Mouse (Mus musculus) embryonic facial prominence, embryonic 10.5 days (tissue): ENCODE measurements around the gene Vmn2r100. TPM values are rescaled to one million over a fixed set of nuclear protein-coding genes. Genes with fewer than 3 reads are reported as not detected.

Source experiments
- DNase-seq: peaks from one replicate; pipeline ENCODE4 v3.0.0-alpha.2; 2017; ENCODE audit warnings: low spot score
- H3K27ac ChIP-seq: fragments of 300-500 bp; sonication (generic); replicated peaks from 2 replicates; pipeline ENCODE4 v1.5.1; 2016; ENCODE audit warnings: mild to moderate bottlenecking
- H3K27me3 ChIP-seq: fragments of 300-500 bp; sonication (generic); replicated peaks from 2 replicates; pipeline ENCODE4 v1.6.1; 2016; ENCODE audit warnings: low read depth, mild to moderate bottlenecking; ENCODE audit not compliant: poor library complexity, severe bottlenecking
- H3K36me3 ChIP-seq: fragments of 300-500 bp; sonication (generic); replicated peaks from 2 replicates; pipeline ENCODE4 v1.6.1; 2016; ENCODE audit warnings: mild to moderate bottlenecking, moderate library complexity
- H3K4me1 ChIP-seq: fragments of 300-500 bp; sonication (generic); 2 replicates; pipeline ENCODE4 v1.6.1; 2016
- H3K4me3 ChIP-seq: fragments of 300-500 bp; sonication (generic); 2 replicates; pipeline ENCODE4 v1.5.1; 2016; ENCODE audit warnings: mild to moderate bottlenecking, moderate library complexity
- H3K9me3 ChIP-seq: fragments of 300-500 bp; sonication (generic); 2 replicates; pipeline ENCODE4 v1.6.1; 2016; ENCODE audit warnings: mild to moderate bottlenecking
- polyA plus RNA-seq: library from polyadenylated mRNA; unstranded; fragments of >200 nt; fragmentation: Nextera tagmentation; extraction: Ambion mirVana; gene quantifications from 2 replicates; pipeline ENCODE4 v1.2.1, GENCODE M21; 2016

The Vmn2r100 gene
- not detected in 2 replicates for polyA plus RNA-seq

GRCm38 (mm10) chr17:19504432-19504831, at the start of gene Vmn2r100:
Gene Vmn2r100 (plus strand): TSS chr17:19504732.
- peaks cover 3% of the 10 kb centered on the region; the same call in 1 of the 2 replicates for H3K9me3 ChIP-seq
- no peaks in the 10 kb centered on the region for H3K27me3 ChIP-seq
- no peaks in the 10 kb centered on the region for H3K36me3 ChIP-seq
- no peak within 1 kb of the TSS for H3K27ac ChIP-seq
- H3K4me1 ChIP-seq, result no peaks in the 10 kb centered on the region
- H3K4me3 ChIP-seq, result no peak within 1 kb of the TSS
- DNase-seq, result no peak

GRCm38 (mm10) chr17:19482866-19483265, 21.7 kb upstream of the Vmn2r100 start:
- Histone ChIP-seq H3K36me3 (no peaks in the 10 kb centered on the region), H3K9me3 (peaks cover 26% of the 10 kb centered on the region), H3K4me3 (no peak overlapping the region), H3K27ac (no peak overlapping the region), H3K27me3 (no peaks in the 10 kb centered on the region), H3K4me1 (no peaks in the 10 kb centered on the region)
- no peak for DNase-seq

- no peak for DNase-seq
- H3K27ac ChIP-seq, result no peak within 1 kb of the TSS
- H3K27me3 ChIP-seq, result no peaks in the 10 kb centered on the region
- no peaks in the 10 kb centered on the region for H3K36me3 ChIP-seq
- H3K4me1 ChIP-seq, result no peaks in the 10 kb centered on the region
- no peak within 1 kb of the TSS for H3K4me3 ChIP-seq
- peaks cover 5% of the 10 kb centered on the region; the same call in 1 of the 2 replicates for H3K9me3 ChIP-seq
Observed at GRCm38 (mm10) chr17:19576927-19577326, 72.4 kb downstream of the Vmn2r100 start, which contains the start of gene Vmn2r101. Gene Vmn2r101 (plus strand): TSS chr17:19577227.

Other genes with a start within 250 kb of the Vmn2r100 start
- not detected in 2 replicates for gene Vmn2r99, start 142.8 kb upstream of the Vmn2r100 start, polyA plus RNA-seq
- gene Vmn2r101, start 72.5 kb downstream of the Vmn2r100 start, polyA plus RNA-seq, result not detected in 2 replicates
- gene Vmn2r102, start 155.6 kb downstream of the Vmn2r100 start, polyA plus RNA-seq, result not detected in 2 replicates